Mouse (Mus musculus) thymus, adult 18-20 months (tissue): ENCODE results near the gene Map2k3.
A peak's percentile ranks its signal among the peaks of the same experiment; 100 is the strongest.

Experiments
- DNase-seq, 2 experiments: peaks; one replicate each; pipeline ENCODE4 v3.0.0; 2022; ENCODE audit warnings: mixed read lengths in 2 of 2

The Map2k3 gene

DNA sequence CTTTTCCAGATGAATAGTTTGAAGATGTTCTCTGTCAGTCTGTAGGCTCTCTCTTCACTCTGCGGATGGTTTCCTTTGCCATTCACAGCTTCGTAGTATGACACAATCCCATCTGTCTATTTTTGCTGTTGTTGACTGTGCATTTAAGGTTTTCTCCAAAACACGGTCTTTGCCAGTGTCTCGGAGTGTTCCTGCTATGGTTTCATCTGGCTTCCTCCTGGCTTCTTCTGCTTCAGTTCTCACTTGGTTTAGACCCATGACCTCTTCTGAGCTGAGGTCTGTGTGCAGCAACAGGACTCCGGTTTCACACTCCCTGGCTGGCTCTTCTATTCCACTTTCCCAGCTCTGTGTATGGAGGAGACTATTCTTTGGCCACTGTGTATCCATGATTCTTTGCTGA, 30.9 kb downstream of the Map2k3 start:
- DNase-seq = no peak

DNA sequence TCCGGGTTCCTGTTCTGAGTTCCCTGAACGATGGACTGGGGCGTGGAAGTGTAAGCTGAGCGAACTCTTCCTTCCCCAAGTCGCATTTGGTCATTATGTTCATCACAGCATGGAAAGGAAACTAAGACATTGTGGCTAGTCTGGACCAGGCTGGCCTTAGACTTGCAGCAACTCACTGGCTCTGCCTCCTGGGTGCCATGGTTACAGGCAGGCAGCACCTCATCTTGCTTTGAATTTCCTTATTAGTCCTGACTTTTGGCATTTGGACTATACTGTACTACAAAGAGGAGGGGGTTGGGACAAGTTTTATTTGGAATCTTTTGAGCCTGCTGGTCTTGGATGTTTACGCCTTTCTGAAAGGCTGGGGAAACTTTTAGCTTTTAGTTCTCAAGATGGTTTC, 35.1 kb downstream of the Map2k3 start:
- no peak for DNase-seq

DNA sequence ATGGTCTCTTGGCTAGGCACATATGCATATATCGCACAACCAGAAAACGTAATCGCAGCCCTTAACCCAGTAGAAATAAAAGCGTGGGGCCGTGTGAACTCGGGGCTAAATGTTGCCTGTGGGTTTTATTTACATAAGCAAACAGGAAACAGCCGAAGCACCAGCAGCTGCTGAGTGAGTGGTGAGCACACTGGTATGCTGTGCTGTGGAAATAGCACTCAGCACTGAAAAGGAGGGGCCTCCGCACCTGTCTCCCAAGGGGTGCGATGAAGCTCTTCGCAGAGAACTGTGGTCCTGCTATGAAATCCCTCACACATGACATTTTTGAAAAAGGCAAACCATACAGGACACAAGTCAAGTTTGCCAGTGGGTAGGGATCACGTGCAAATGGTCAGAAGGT, 43.3 kb downstream of the Map2k3 start:
- DNase-seq = peak in 1 of 2 experiments; percentile 9

DNA sequence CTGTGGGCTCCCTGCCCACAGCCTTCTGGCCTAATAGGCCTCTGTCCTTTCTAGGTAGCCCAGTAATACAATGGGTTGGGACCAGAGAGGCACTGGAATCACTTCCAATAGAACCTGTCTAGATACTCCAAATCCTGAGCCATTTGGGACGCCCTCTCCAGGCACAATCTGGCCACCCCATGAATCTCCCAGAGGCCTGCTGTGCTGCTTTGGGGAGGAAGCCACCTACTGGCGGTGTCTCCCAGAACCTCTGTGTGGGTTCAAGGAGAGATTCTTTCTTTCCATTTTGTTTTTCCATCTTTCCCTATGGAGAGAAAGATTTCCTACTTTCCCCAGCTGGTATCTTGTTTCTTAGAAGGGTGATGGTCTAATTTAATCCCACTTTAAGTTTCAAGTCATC, 44.4 kb downstream of the Map2k3 start:
- DNase-seq = no peak

DNA sequence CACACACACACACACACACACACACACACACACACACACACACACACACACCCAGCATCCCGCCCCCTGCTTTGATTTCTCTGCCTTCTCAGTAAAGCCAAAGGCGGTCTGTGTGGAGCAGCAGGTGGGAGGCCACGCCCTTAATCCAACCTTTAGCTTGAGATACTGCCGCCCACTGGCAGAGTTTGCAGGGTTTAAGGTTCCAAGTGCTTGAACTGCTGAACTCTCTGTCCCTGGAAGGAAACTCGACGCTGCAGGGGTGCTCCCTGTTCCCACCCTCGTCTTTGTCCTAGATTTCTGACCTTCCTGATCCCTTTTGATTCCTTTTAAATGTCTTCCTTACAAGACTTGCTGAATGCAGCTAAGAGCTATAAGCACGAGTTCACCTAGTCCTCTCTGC, 44.9 kb downstream of the Map2k3 start:
- peak in 1 of 2 experiments; percentile 26 for DNase-seq

DNA sequence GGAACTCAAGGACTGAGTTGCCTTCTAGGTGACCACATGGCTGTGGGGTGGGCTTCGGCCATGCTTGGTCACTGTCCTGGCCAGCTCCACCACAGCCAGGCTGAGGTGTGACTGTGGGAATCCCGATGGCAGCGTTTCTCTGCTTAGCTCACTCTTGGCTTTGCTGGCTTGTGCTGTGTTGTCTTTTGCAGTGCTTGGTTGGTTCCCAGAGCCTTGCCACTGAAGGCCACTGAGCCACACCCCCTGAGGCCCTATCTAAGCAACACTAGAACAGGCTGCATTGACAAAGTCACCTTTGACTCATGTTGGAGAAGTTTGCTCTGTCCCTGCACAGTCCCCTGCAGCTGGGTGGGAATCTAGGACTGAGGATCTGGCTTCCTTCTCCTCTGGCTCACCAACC, 45.3 kb downstream of the Map2k3 start:
- no peak for DNase-seq

DNA sequence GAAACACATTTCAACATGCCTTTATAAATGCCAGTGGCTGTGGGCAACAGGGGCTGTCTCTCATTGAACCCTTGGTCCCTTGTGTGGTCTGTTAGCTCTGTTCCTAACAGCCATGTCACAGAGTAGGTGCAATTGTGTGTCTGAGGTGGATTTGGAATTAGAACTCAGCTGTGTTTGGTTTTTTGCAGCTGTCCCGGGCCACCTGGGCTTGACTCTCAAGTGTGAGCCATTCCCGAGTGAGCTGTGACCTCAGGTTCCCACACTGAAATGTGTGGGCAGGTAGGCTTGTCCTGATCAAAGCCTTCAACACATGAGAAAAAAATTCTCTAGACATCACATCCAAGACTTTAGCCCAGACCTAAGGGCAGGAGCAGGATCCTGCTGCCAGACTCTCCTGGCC, 46.8 kb downstream of the Map2k3 start:
- DNase-seq = no peak

DNA sequence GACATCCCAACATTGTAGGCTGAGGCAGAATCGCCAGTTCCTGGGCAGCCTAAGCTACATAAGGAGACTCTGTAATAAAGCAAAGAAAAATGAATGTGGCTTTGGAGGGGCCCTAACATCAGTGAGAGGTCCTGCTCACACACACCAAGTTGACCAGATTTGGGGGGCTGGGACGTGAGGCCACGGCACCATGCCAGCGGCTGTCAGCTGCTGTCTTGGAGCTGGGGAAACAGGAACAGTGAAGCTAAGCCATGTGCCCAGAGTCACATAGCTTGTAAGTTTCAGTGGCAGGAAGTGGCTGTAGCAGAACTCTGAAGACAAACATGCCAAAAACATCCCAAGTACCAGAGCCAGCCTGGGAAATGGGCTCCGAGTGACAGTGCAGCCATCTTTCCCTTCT, 48.0 kb downstream of the Map2k3 start:
- DNase-seq = no peak

DNA sequence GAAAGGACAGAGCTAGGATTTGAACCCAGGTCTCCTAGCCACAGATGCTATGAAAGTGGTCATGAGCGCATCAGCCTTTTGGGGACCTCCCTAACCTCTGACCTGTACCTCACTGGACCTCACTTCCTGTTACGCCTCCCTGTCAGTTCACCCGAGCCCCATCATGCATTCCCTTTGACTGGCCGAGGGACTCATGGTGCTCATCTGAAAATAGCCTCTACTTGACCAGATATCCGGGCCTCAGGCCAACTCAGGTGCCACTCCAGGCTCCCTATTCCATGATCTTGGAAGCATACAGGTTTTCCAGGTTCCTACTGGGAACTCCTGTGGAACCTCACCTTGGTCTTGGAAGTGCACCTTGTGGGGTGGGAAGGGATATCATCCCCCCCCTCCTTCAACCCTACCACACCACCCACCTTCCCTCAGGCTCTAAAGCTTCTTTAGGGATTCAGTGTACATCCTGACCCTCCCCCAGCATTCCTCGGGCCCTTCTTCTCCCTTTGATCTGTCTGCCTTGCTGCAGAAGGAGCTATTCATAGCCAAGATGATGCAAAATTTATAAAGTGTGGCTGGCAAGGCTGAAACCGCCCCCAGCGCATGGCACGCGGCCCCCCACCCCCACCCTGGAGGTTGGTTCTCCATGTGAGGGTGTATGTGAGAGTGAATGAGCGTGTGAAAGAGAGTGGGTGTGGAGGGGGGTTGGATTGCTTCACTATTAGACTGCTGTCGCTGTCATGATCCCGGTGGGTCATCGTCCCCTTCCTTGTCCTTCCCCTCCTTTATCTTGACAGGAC, 50.1 kb downstream of the Map2k3 start:
- no peak for DNase-seq

DNA sequence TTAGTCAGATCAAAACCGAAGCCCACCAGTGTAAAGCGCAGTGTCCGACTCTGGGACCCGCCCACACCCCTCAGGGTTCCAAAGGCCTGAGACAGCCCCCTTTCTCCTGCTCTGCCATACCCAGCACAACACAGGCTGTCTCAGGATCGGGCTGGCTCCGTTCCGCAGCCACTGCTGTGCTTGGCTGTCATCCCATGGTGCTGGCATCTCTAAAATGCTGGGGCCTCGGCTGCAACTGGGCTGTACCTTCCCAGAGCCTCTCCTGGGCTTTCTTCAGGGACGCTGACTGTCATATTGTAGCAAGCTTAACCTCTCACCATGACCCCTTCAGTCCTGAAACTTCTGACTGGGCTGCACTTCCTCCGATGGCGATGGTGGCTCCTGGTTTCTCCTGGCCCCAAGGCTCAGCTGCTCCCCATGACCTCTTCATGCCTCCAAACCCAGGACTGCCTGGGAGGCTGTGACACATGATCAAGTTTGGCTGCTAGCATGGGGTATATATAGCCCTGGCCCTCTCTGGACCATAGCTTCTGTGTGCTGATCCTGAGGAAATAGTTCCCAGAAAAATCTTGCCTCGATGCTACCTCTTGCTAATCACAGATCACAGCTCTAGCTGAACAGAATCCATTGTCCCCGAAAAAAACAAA, 53.2 kb downstream of the Map2k3 start:
- no peak for DNase-seq

DNA sequence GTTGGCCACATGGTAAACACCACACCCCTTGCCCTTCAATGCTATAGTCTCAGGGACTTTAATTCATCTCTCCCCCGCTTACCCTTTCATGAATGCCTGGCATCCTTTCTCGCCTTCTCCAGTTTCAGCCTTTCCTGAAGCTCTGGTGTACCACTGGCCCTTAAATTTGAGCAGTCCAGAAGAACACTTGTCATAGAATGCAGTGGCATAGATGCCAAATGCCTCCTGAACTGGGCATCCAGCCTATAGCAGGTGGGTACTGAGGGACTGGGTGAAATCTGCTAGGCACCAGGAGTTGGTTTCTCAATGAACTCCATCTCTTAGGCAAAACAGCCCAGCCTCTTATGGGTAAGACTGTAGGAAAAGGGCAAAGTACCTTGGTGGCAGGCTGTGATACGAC, 58.6 kb downstream of the Map2k3 start:
- no peak for DNase-seq
